Mouse (Mus musculus) brain, embryonic 14.5 days (tissue): ENCODE data around the gene Ldlrad2.

ENCODE experiments used
- CTCF ChIP-seq: fragments of 200-500 bp; IDR thresholded peaks from 2 replicates; pipeline ENCODE4 v1.5.1; 2012; ENCODE audit warnings: inconsistent platforms, mild to moderate bottlenecking, moderate library complexity, borderline replicate concordance; ENCODE audit not compliant: insufficient read depth, insufficient read length; ENCODE audit errors: extremely low read depth
- POLR2A ChIP-seq: fragments of 200-500 bp; IDR thresholded peaks from 2 replicates; pipeline ENCODE4 v1.6.1; 2012; ENCODE audit warnings: mild to moderate bottlenecking, inconsistent platforms, borderline replicate concordance; ENCODE audit not compliant: poor library complexity, insufficient read depth, insufficient read length, severe bottlenecking; ENCODE audit errors: extremely low read depth

DNA sequence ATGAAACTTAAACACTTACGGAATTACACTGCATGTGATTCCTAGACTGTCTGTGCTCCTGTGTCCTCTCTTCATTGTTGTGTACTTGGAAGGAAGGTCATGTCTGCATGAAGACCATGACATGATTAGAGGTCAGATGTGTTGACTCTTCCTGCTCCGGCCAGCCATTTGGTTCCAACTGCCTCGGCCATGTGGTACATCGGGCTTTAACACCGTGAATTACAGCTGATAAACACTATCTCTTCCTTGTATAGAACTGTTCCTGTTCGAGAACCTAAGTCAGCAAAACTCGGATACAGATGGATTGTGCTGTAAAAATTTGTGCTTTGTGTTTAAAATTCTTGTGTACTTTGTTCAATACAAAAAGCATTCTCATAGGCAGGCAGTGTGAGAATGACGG is 48.5 kb upstream of the Ldlrad2 start:
- TF ChIP-seq POLR2A = no peak
- no peak for TF ChIP-seq CTCF
